Mouse (Mus musculus) E14TG2a.4 (cell line): Measurements from ENCODE around the gene Cby1.

ENCODE experiments used
- CTCF ChIP-seq: conservative IDR thresholded peaks from 2 replicates; pipeline ENCODE4 v1.5.1; 2014; ENCODE audit warnings: low read length
- NANOG ChIP-seq: IDR thresholded peaks from 2 replicates; pipeline ENCODE4 v1.6.1; 2014; ENCODE audit warnings: borderline replicate concordance, low read length, mixed read lengths

DNA sequence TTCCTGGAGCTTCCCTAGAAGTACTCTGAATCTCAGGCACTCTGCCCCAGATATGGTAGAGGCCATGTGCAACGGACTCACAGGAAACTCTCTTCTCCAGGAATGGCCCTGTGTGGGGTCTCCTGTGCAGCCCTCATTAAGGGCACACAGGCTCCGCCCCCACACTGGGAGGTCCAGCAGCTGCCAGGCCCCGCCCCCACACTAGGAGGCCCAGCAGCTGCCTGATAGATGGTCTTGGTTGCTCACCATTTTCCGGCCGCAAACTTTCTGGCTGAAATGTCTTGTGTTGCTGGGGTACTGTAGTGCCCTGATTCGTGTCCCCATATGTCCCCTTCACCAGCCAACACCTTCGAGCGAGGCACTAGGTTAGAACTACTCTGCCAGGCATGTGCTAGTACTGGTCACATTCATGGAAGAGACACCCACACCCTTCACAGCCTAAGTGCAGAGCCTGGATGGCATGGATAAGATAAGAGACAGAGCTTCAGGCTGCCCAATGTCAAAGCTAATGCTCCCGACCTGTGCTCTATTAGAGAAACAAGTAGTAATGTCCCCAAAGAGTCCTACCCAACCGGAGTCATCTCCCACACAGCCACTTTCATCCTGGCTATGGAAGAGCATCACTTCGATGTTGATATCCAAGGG is 39.1 kb upstream of the Cby1 start:
- TF ChIP-seq CTCF (no peak), NANOG (no peak)
